Mouse (Mus musculus) left cerebral cortex, postnatal 36 days (tissue): ENCODE results near the gene Slc12a4. TPM values are rescaled to one million over a fixed set of nuclear protein-coding genes. Genes with fewer than 3 reads are reported as not detected.
"Not testable (repeated sequence)": the region's sequence is repeated elsewhere in the genome, so short reads cannot be mapped to it uniquely, and the experiment has no call there.

Experiments used
- DNase-seq, 2 experiments: peaks; one replicate each; pipeline ENCODE4 v3.0.0; 2021 to 2022; ENCODE audit warnings: low spot score in 2 of 2, mixed read lengths in 1 of 2
- intact Hi-C: fragments of 180-260 bp; cut with DNase I; formaldehyde crosslinking; loops from one replicate; pipeline ENCODE4 v1.15.1; 2025
- total RNA-seq, 2 experiments: library from RNA; stranded (reverse); gene quantifications; 2 replicates each; pipeline ENCODE4 v1.2.3; 2021

The Slc12a4 gene
- total RNA-seq = 10 to 100 TPM; 18.6 to 20.0 TPM

DNA sequence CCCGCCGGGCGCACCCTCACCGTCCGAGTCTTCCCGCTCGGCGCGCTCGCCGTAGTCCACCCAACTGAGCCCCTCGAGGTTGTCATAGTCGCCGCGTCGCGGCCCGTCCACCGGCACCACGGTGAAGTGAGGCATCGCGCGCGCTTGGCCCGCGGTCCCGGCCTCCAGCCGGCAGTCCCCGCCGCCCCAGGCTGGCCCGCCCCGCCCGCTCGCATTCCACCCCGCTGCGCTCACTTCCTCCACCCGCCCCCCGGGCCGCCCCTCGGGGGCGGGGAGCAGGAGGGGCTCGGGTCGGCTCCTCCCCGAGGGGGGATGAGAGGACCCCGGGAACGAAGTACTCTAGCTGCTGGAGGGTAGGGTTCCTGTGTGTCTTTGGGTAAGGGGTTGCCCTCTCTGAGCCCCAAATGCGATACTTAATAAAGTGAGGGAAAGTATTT, at the start of gene Slc12a4:
Gene Slc12a4 (minus strand): TSS at position 193 of the 437 bp plus-strand sequence.
- intact Hi-C loops = loop anchor here (2.0 kb wide), 1 partner anchor 27 kb away; the partner anchor contains the start of gene Psmb10
- DNase-seq = no peak

- intact Hi-C loops = loop anchor here (5.0 kb wide), 1 partner anchor 120 kb away; the partner anchor contains the start of gene Nrn1l
- not testable (repeated sequence) for DNase-seq
Measured at GRCm38 (mm10) chr8:106012203-106012602, 46.3 kb upstream of the Slc12a4 start.

DNA sequence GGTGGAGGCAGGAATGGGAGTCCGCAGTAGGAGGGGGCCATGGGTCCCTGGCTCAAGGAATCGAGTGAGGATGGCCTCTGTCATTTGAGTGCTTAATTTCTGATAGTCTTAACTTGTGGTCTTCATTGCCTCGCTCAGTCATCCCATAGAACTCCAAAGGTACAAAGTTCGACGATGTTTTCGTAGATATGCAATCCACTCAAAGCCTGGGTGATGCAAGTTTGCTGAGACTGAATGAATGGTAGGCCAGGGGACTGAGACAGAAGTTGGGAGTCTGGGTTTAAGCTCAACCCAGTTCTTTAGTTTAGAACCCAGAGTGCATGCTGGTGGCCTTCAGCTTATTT, 45.7 kb upstream of the Slc12a4 start, which contains the start of gene Ddx28:
Gene Ddx28 (minus strand): TSS at position 240 of the 344 bp plus-strand sequence.
- intact Hi-C loops = loop anchor here (5.0 kb wide), 1 partner anchor 119 kb away; the partner anchor contains the start of gene Nrn1l
- DNase-seq = no peak

GRCm38 (mm10) chr8:106010748-106011642, 45.1 kb upstream of the Slc12a4 start:
- peak; percentile 95 to 96 for DNase-seq
- intact Hi-C loops = loop anchor here (5.0 kb wide), 1 partner anchor 119 kb away; the partner anchor contains the start of gene Nrn1l

DNA sequence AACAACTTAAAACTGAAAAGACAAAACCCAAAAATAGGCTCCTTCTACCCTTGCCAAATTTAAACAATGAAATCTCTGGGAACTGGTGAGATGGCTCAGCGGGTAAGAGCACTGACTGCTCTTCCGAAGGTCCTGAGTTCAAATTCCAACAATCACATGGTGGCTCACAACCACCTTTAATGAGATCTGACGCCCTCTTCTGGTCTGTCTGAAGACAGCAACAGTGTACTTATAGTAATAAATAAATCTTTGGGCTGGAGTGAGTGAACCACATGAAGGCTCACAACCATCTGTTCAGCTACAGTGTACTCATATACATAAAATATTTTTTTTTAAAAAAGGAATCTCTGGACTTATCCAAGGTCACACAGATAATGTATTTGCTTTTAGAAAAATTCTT, 42.0 kb upstream of the Slc12a4 start:
- intact Hi-C loops, DNase-seq: not testable (repeated sequence)

- intact Hi-C loops = no loop called here
- no peak for DNase-seq
Measured at GRCm38 (mm10) chr8:106007135-106007534, 41.2 kb upstream of the Slc12a4 start.

GRCm38 (mm10) chr8:106006413-106006812, 40.5 kb upstream of the Slc12a4 start:
- DNase-seq = no peak
- intact Hi-C loops = no loop called here

- intact Hi-C loops = no loop called here
- DNase-seq = no peak
Measured at GRCm38 (mm10) chr8:106005875-106006274, 40.0 kb upstream of the Slc12a4 start, which contains the start of gene Dpep2nb. Gene Dpep2nb, minus strand, starts transcription at chr8:106005975.

GRCm38 (mm10) chr8:106004538-106005207, 38.8 kb upstream of the Slc12a4 start:
- intact Hi-C loops = no loop called here

GRCm38 (mm10) chr8:106001908-106002307, 36.0 kb upstream of the Slc12a4 start:
- DNase-seq = no peak
- intact Hi-C loops = no loop called here

More at GRCm38 (mm10) chr8:106004538-106005207, 38.8 kb upstream of the Slc12a4 start:
- no peak for DNase-seq

DNA sequence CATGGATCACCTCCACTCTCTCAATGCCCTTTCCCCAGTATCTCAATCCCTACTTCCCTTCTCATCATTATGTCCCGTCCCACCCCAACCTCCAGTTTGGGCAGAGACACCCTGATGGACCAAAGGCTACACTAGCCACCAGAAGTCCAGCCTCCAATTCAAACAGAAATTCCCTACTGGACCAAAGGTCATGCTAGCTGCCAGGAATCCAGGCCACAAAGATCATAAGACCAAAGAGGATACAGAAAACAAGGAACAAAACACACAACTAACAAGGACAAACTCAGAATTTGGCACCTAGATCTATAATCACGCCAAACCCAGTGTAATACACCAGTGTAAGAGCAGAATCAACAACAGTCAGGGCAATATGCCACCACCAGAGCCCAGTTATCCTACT, 33.1 kb upstream of the Slc12a4 start:
- intact Hi-C loops = no loop called here
- no peak for DNase-seq

GRCm38 (mm10) chr8:105996359-105996758, 30.5 kb upstream of the Slc12a4 start:
- intact Hi-C loops = no loop called here
- no peak for DNase-seq

DNA sequence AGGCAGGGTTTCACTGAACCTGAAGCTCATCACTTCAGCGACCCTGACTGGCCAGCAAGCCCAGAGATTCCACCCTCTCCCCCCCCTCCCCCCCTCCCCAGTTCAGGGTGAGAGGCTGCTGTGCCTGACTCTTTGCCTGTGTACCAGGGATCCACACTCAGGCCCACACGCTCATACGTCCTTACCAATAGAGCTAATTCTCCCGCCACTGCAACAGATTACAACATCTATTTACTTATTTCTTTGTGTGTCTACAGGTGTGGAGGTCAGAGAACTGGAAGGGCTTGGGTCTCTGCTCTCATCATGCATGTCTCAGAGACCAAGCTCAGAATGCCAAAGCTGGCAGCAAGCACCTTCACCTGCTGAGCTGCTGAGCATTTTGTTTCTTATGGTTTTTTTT, 27.3 kb upstream of the Slc12a4 start:
- intact Hi-C loops = no loop called here
- no peak for DNase-seq

DNA sequence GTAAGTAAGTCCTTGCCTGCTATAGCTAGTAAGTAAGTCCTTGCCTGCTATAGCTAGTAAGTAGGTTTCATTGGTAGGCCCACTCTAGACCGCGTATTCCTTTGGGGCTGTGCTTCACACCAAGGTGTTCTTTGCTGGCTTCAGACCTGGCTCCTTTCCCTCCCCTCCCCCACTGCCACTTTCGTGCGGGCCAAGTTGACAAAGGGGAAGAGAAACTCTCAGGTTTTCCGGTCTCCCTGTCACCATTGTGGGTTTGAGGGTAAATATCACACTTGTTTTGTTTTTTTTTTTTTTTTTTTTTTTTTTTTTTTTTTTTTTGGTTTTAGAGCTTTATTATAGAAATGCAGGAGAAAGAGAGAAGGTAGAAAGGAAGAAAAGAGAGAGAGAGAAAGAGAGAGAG, 26.6 kb upstream of the Slc12a4 start:
- DNase-seq = no peak
- intact Hi-C loops = no loop called here

DNA sequence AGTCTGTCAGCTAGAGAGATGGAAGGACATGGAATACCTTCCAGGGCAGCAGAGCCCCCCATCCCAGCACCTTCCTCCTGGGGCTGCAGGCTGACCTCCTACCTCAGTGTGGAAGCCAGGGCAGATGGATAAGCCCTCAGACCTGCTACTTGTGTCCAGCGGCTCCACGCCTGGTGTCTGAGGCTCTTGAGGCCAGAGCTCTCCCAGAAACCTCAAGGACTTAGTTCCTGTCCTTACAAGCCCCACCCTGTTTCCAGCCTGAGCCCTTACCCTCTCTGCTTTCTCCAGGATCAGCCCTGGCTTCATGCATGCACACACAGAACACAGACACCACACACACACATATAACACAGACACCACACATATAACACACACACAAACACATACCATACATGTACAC, 25.6 kb upstream of the Slc12a4 start:
- DNase-seq = no peak
- intact Hi-C loops = no loop called here

GRCm38 (mm10) chr8:105990856-105991387, 25.0 kb upstream of the Slc12a4 start, which contains the start of gene Dus2:
Gene Dus2, plus strand, starts transcription at chr8:105991337.
- peak; percentile 44 to 45 for DNase-seq
- intact Hi-C loops = no loop called here

- no peak for DNase-seq
- intact Hi-C loops = loop anchor here (5.0 kb wide), 1 partner anchor 34 kb away; no protein-coding TSS in a partner anchor
Measured at GRCm38 (mm10) chr8:105988546-105988945, 22.6 kb upstream of the Slc12a4 start.

DNA sequence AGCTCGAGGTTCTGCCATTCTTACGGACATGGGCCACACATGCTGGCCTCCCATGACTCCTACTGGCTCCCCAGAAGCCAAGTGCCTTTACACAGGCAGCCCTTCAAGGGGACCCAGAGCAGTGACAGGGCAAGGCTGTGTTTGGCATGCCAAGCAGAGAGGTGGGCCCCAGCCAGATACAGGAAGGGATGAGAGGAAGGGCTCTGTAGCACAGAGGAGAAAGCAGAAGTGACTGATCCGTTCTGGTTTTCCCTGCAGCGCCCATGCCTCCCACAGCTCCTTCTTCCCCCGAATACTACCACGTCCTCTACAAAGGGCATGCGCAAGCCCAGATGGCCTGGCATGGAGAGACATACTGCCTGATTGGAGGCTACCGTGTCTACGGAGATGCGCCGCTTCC, 17.5 kb upstream of the Slc12a4 start:
- DNase-seq, intact Hi-C loops: not testable (repeated sequence)

DNA sequence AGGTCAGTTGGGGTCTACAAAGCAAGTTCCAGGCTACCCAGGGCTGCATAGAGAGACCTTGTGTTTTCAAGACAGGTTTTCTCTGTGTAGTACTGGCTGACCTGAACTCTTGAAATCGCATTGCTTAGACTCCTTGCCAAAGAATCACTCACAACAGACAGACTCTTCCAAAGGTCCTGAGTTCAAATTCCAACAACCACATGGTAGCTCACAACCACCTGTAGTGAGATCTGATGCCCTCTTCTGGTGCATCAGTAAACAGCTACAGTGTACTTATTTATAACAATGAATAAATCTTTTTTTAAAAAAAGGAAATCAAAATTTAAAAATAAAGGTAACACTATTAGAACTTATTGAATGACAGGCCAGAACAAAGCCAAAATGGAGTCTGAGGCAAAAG, 15.2 kb upstream of the Slc12a4 start:
- intact Hi-C loops = no loop called here
- DNase-seq = no peak

- intact Hi-C loops = no loop called here
- no peak for DNase-seq
Measured at GRCm38 (mm10) chr8:105979325-105979724, 13.4 kb upstream of the Slc12a4 start, which contains the start of gene Dpep3. Gene Dpep3, minus strand, starts transcription at chr8:105979429.
